Mouse (Mus musculus): Measurements from ENCODE around the gene 4921536K21Rik. TPM values are rescaled to one million over a fixed set of nuclear protein-coding genes. Genes with fewer than 3 reads are reported as not detected.
"Not testable (repeated sequence)": the region's sequence is repeated elsewhere in the genome, so short reads cannot be mapped to it uniquely, and the experiment has no call there.

The 4921536K21Rik gene
- total RNA-seq, 2 experiments from 2014 or later: 0.39 to 0.41 TPM

GRCm38 (mm10) chr11:3921281-3921850, 26.5 kb upstream of the 4921536K21Rik start:
- TF ChIP-seq CTCF (conservative IDR thresholded peaks at IDR 0.05): peak; percentile 95
- Histone ChIP-seq H3K27ac (no peak overlapping the region), H3K4me3 (no peak overlapping the region)
- peak in 1 of 2 experiments; percentile 65 for DNase-seq (ENCODE audit: low spot score in 2 of 2)

- Histone ChIP-seq H3K4me3 (no peak overlapping the region), H3K27ac (no peak overlapping the region)
- no peak for DNase-seq (ENCODE audit: low spot score in 2 of 2)
- TF ChIP-seq CTCF (conservative IDR thresholded peaks at IDR 0.05): no peak
These were observed 25.6 kb upstream of the 4921536K21Rik start for GRCm38 (mm10) chr11:3920476-3920875.

- no peak overlapping the region for H3K27ac ChIP-seq
- H3K4me3 ChIP-seq: no peak overlapping the region
- DNase-seq (ENCODE audit: low spot score in 2 of 2): no peak
- TF ChIP-seq CTCF (conservative IDR thresholded peaks at IDR 0.05): peak; percentile 79
These were observed 23.8 kb upstream of the 4921536K21Rik start for GRCm38 (mm10) chr11:3918738-3919137.

- TF ChIP-seq CTCF (conservative IDR thresholded peaks at IDR 0.05): peak; percentile 98
- peak within 1 kb of the TSS; percentile 76 for H3K4me3 ChIP-seq
- peak within 1 kb of the TSS; percentile 90 for H3K27ac ChIP-seq
- peak; percentile 75 to 87 for DNase-seq (ENCODE audit: low spot score in 2 of 2)
These were observed 19.4 kb upstream of the 4921536K21Rik start, which contains the start of gene Slc35e4 for GRCm38 (mm10) chr11:3914109-3914840. Slc35e4 (minus strand) TSS chr11:3914664.

GRCm38 (mm10) chr11:3913316-3914108, 18.6 kb upstream of the 4921536K21Rik start:
- DNase-seq (ENCODE audit: low spot score in 2 of 2): peak; percentile 93 to 97
- H3K4me3 ChIP-seq: peak overlapping the region; percentile 76
- H3K27ac ChIP-seq: peak overlapping the region; percentile 90
- TF ChIP-seq CTCF (conservative IDR thresholded peaks at IDR 0.05): 0 out of 2 replicates have a peak, but pooled peaks have one; percentile 24

- peak overlapping the region; percentile 76 for H3K4me3 ChIP-seq
- DNase-seq (ENCODE audit: low spot score in 2 of 2): no peak
- TF ChIP-seq CTCF (conservative IDR thresholded peaks at IDR 0.05): peak; percentile 48
- peak overlapping the region; percentile 90 for H3K27ac ChIP-seq
These were observed 18.0 kb upstream of the 4921536K21Rik start for GRCm38 (mm10) chr11:3912875-3913271.

GRCm38 (mm10) chr11:3912100-3912874, 17.4 kb upstream of the 4921536K21Rik start:
- H3K27ac ChIP-seq: peak overlapping the region; percentile 90

GRCm38 (mm10) chr11:3911440-3911839, 16.5 kb upstream of the 4921536K21Rik start:
- Histone ChIP-seq H3K27ac (peak overlapping the region; percentile 90), H3K4me3 (peak overlapping the region; percentile 76)
- not testable (repeated sequence) for DNase-seq (ENCODE audit: low spot score in 2 of 2)

More at GRCm38 (mm10) chr11:3912100-3912874, 17.4 kb upstream of the 4921536K21Rik start:
- DNase-seq (ENCODE audit: low spot score in 2 of 2): peak; percentile 48 to 64
- peak overlapping the region; percentile 76 for H3K4me3 ChIP-seq
- no peak for TF ChIP-seq CTCF (conservative IDR thresholded peaks at IDR 0.05)

GRCm38 (mm10) chr11:3910513-3911310, 15.8 kb upstream of the 4921536K21Rik start:
- peak; percentile 54 for TF ChIP-seq CTCF (conservative IDR thresholded peaks at IDR 0.05)
- Histone ChIP-seq H3K27ac (peak overlapping the region; percentile 90), H3K4me3 (peak overlapping the region; percentile 76)
- no peak for DNase-seq (ENCODE audit: low spot score in 2 of 2)

GRCm38 (mm10) chr11:3909236-3909635, 14.3 kb upstream of the 4921536K21Rik start:
- H3K27ac ChIP-seq: peak overlapping the region; percentile 90
- no peak for TF ChIP-seq CTCF (conservative IDR thresholded peaks at IDR 0.05)
- H3K4me3 ChIP-seq: no peak overlapping the region
- DNase-seq (ENCODE audit: low spot score in 2 of 2): no peak

GRCm38 (mm10) chr11:3905446-3905845, 10.5 kb upstream of the 4921536K21Rik start:
- no peak overlapping the region for H3K4me3 ChIP-seq
- TF ChIP-seq CTCF (conservative IDR thresholded peaks at IDR 0.05): no peak
- no peak overlapping the region for H3K27ac ChIP-seq
- DNase-seq (ENCODE audit: low spot score in 2 of 2): no peak

Data from layer of hippocampus, adult 2 months (tissue).